11 mouse cellular contexts compared by ENCODE assay signal in the genomic region with DNA sequence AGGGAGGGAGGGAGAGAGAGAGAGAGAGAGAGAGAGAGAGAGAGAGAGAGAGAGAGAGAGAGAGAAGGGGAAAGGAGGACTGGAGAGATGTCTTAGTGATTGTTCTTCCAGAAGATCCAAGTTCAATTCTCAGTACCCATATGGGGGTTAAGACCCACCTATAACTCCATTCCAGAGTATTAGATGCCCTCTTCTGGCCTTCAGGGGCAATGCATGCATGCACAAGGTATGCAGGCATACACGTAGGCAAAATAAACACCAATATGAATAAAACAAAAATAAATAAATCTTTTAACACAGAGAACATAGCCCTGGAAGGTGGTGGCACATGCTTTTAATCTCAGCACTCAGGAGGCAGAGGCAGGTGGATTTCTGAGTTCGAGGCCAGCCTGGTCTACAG. TPM values are rescaled to one million over a fixed set of nuclear protein-coding genes. Genes with fewer than 3 reads are reported as not detected.
DNase-seq lines count a peak whose midpoint lies in the region.
"Had no signal": no experiment of that assay in that cellular context is flagged by ENCODE, and none has a peak within 500 bp of the region (broad histone marks: within the 10 kb centered on the region; RNA-seq: fewer than 3 reads in every experiment).

No protein-coding gene starts in this region.

- peak; percentile 39 for DNase-seq in kidney, postnatal 14 days
- no peak for DNase-seq in kidney, adult 11 months
- peak; percentile 50 for DNase-seq in thymus, postnatal 14 days
- DNase-seq in thymus, adult 18-20 months = no peak
- peak; percentile 14 for DNase-seq in embryo, embryonic 10.5 days (ENCODE audit: low spot score)
- DNase-seq in thymus, postnatal 4 days = peak; percentile 60
- no peak for DNase-seq in layer of hippocampus, postnatal 36 days
- no peak for DNase-seq in right cerebral cortex, postnatal 4 days
- DNase-seq: cerebellum, postnatal 36 days; heart, adult 18-20 months; spleen, adult 18-20 months had no signal

RNA-seq across cellular contexts. Expression of a gene that starts 16.1 kb away (rescaled TPM):
- total RNA-seq in layer of hippocampus, postnatal 36 days (2021) = 100 to 1,000 TPM; 148 to 168 TPM

RNA-seq across cellular contexts. Expression of a gene that starts 17.8 kb away (rescaled TPM):
- 100 to 1,000 TPM; 372 to 396 TPM for total RNA-seq in layer of hippocampus, postnatal 36 days (2021)

RNA-seq across cellular contexts. Expression of a gene that starts 38.9 kb away (rescaled TPM):
- 10 to 100 TPM; 16.1 to 18.3 TPM for total RNA-seq in layer of hippocampus, postnatal 36 days (2021)

RNA-seq across cellular contexts. Expression of a gene that starts 39.0 kb away (rescaled TPM):
- 1 to 10 TPM; 2.8 to 5.3 TPM for total RNA-seq in layer of hippocampus, postnatal 36 days (2021)

RNA-seq across cellular contexts. Expression of a gene that starts 41.5 kb away (rescaled TPM):
- total RNA-seq in layer of hippocampus, postnatal 36 days (2021) = 10 to 100 TPM; 34.5 to 35.9 TPM

Comparison
In these comparisons a context has a peak if more than half of its experiments do, and no peak if none do; other contexts are left out.
1. DNase-seq: peak in kidney, postnatal 14 days (single experiment), thymus, postnatal 14 days (single experiment), embryo, embryonic 10.5 days (single experiment) and thymus, postnatal 4 days (single experiment); none in kidney, adult 11 months (single experiment), thymus, adult 18-20 months (0 of 2), layer of hippocampus, postnatal 36 days (0 of 2) and right cerebral cortex, postnatal 4 days (single experiment).